Mouse (Mus musculus): ENCODE measurements around the gene Alk.

DNA sequence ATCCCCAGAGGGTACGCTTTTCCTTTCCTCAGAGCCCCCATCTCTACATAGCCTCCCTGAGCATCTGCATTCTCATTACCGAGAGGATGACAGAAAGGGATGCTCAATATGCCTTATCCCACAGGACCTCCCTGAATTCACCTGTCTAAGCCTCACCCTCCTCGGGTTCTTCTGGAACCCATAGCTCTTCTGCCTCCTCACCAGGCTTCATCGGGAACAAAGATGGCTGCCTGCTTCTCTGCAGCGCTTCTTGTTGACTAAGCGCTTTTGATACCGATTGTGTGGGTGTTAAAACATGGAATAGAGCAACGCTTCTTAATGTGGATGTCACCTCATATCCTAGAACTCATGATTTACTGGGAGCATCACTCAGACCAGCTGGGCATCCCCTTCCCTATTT, 75.9 kb downstream of the Alk start:
- TF ChIP-seq CTCF (IDR thresholded peaks at IDR 0.05; ENCODE audit: low read depth) (no peak), EP300 (IDR thresholded peaks at IDR 0.05; ENCODE audit: low read depth) (no peak)

Data from liver, postnatal 0 days (tissue).